Mouse (Mus musculus) liver, adult 2 months (tissue): ENCODE data around the gene Gm5134.

ENCODE experiments used
- CTCF ChIP-seq: fragments of 200-500 bp; IDR thresholded peaks from 2 replicates; pipeline ENCODE4 v1.5.1; 2011; ENCODE audit warnings: low read depth, low read length, control low read depth
- POLR2A ChIP-seq: fragments of 200-500 bp; IDR thresholded peaks from 2 replicates; pipeline ENCODE4 v1.6.1; 2011; ENCODE audit warnings: low read length, control low read depth; ENCODE audit not compliant: insufficient read depth; ENCODE audit errors: extremely low read depth

DNA sequence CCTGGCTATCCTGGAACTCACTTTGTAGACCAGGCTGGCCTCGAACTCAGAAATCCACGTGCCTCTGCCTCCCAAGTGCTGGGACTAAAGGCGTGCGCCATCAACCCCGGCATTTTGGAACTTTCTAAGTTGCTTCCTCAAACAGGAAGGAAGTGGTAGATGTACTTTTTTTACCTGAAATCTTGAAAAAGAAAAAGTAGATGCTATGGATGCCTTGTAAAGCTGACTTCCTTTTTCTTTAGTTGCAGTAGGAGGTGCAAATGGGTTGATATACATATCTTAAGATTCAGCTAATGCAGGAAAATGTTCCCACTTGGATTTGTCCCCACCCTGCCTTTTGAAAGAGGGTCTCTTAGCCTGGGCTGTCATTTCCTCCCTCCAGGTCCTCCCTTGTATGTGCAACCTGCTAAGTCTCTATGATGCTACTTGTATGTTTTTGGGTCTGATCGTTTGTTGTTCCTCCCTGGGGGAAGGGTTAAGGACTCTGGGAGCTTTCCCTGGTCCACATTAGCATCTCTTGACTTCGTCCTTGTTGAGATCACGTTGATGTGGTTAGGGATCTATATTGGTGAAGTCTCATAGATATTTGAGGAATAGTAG, 79.8 kb downstream of the Gm5134 start:
- TF ChIP-seq CTCF (no peak), POLR2A (no peak)
